Mouse (Mus musculus) kidney, postnatal 36 days (tissue): ENCODE measurements at regions not wholly inside any gene's neighbourhood (a gene's known extent, or its start where the extent isn't known, plus 50 kb on each side); places are given as distances from the start of the nearest gene placed in this dataset.

ENCODE experiments used
- DNase-seq, 2 experiments: peaks; one replicate each; pipeline ENCODE4 v3.0.0; 2021 to 2022; ENCODE audit warnings: mixed read lengths in 2 of 2

DNA sequence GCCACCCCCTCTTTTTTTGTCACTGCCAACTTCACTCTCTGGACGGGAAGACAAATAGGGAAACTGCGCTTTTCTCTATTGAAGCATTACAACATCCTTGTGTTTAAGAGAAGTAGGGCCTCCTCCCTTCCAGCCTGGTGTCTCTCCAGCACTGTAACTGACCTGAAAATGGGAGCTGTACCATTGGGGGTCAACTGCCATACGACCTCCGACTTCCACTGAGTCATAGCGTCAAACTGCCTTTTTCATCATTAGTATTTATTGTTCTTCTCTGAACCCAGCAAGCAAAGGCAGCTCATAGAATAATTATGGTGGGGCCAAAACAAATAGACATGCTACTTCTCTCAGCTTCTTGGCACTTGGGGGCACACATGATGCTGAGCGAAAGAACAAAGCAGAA, 301.2 kb upstream of the Jag1 start:
- peak; percentile 34 to 38 for DNase-seq

DNA sequence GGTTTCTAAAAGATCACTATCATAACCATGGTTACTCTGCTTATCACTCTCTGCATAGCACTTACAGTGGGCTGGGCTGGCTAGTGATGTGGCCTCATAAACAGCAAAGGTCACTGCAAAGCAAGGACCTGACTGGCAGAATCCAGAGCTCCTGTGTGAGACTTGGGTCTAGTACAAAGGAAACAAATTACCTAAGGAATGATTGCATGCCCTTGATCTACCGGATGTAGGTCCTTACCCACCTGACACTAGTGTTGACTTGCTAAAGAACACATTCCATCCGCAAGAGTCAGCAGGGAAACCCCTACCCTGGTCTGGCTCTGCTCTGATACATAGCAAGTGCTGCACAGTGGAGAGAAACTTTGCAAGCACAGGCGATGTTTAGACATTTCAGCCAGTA, 297.0 kb upstream of the Jag1 start:
- DNase-seq, result no peak

DNA sequence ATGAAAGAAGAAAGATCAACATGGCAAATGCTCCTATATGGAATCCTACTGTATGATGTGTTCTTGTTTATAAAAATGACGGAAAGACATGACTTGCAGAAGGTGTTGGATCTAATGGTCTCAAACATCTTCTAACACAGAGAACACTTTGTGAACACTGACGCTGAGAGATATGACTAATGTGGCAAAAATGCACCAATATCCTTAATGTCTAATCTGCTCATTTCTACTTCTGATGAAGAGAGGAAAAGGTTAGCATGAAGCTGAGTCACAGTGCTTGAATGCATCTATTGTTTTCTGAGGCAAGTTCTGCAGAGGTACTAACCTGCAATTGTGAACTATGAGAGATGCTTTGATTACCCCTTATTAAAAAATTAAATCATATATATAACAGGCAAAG, 293.2 kb upstream of the Jag1 start:
- DNase-seq, result no peak

DNA sequence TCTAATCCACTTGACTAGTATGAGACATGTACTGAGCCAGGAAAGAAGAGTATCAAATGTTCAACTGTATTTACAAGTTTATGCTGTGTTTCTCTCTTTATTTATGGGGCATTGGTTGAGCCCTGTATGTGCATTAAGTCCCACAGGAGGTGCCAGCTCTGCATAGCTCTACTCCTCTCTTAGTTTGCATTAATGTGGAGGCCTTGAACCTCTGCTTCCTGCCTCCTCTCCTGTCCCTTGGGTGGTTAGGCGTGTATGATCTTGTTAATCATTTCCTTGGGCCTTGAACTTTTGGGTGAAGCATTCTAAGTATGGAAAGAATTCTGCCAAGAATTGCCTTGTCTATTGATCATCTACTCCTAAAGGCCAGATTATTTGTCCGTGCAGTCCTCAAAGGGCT, 291.9 kb upstream of the Jag1 start:
- peak in 1 of 2 experiments; percentile 14 for DNase-seq

DNA sequence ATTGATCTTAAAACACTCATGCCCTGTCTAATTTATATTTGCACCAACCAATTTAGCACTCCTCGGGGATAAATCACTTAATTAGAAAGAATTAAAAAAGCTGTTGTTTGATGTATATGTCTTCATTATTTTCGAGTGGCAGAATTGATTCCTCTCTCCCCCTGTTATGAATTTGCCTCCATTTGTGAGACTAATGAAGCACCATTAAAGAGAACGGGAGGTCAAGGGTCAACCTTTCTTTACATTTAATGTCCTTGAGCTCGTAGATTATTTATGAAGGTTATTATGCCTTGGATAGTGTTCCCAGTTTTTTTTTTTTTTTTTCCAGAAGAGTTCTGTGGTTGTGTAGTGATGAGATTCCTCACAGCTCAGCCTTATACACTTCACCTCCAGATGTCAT, 277.0 kb upstream of the Jag1 start:
- no peak for DNase-seq

DNA sequence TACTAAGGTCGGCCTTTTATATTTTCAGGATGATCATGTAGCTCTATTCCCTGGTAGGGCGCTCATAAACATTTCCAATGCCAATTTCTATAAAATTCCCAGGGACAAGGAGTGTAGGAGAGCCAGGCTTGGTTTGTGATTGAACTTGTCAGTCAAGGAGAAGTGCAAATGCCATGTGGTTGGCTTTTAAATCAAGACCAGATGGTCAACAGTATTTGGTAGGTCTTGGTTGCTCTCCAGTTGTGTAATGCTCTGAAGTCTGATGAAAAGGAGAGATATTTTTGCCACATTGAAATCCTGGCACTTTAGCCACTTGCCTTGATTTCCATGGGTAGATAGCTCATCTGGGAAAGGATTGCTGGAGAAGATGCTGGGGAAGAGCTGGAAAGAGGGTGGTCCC, 263.4 kb upstream of the Jag1 start:
- no peak for DNase-seq

DNA sequence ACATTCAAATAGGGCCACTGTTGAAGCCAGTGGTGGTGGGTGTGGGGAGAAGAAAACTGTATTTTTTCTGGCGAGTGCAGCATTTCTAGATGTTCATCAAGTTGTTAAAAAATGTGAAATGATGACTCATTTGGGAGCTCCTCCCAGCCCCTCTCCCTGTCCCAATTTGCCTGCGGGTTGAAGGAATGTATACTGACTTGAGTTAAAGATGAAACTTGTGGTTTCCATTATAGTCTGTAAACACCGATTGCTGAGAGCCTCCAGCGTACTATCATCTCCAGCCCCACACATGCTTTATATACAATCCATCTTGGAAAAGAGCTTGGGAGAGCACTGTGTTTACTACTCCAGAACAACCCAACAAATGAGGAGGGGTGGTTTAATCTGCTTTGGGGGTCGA, 258.9 kb upstream of the Jag1 start:
- no peak for DNase-seq

DNA sequence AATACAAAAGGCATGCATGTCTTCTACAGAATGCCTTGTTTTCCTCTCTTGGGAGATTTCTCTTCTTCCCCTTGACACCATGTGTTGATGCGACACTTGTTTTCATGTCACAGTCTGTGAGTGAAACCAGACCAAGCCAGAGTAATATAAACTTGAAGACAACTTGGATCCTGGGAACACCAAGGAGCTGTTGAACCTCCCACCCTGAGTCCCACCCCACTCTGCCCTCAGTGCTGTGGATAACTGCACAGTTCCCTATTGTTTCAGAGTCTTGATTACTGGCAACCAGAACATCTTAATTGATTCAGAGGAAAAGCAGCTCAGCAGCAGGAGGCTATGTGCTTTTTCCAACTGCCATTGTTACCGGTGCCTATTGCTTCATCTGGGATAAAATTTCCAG, 254.6 kb upstream of the Jag1 start:
- no peak for DNase-seq

DNA sequence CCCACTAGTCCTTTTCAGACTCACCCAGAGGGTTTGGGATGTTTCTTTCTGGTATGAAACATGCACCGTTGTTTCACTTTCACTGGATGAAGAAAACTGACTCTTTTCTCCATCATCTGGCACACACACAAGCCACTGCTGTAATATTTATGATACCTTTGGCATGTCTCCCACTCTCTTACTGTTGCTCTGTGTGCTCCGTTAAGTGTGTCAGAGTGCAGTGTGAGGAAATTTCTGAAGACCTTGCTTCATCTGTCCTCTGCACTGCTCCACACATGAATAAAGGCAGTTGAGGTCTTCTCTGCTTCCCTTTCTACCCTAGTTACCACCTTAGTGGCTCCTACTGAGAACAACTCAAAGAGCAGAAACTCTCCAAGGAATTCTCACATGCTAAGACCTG, 246.6 kb upstream of the Jag1 start:
- no peak for DNase-seq

DNA sequence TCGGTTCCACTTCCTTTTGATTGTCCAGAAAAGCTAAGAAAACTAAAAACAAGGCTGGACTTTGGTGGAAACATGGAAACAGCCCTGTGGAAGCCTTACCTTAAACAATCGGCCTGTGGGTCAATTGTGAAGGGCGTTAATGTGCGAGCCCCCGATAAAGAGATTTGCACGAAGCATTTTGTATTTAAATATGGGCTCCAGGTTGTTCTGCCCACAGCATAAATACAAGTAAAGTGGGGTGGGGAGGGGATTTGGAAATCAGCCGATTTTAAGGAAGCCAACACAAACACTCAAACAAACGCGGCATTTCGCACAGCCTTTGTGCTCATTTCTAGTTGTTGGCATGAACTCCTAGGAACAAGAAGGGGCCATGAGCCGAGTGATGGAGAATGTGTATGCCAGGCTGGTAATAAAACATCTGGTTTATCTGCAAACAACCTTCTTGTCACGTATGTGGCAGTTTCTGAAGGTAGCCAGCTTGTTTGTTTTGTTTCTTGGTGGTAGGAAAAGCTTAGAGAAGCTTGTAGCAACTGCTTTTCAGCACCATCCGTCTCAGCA, 240.8 kb upstream of the Jag1 start:
- DNase-seq, result no peak

DNA sequence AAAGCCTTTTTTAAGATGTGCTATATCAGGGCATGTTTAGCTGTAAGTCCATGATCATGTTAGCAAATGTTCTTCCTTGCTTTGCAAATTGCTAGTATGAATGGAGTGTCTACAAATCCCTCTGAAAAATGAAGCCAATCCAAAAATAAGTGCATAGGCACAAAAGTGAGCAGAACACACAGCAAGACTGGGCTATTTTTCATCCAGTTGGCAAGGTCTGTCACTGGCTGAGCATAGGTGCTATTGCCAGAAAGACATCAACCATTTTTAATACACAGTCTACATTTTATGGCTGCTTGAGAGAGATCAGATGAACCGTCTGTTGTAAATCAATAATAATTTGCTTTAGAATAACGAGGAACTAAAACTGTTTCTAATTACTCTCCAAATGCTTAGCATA, 227.3 kb upstream of the Jag1 start:
- DNase-seq, result no peak

DNA sequence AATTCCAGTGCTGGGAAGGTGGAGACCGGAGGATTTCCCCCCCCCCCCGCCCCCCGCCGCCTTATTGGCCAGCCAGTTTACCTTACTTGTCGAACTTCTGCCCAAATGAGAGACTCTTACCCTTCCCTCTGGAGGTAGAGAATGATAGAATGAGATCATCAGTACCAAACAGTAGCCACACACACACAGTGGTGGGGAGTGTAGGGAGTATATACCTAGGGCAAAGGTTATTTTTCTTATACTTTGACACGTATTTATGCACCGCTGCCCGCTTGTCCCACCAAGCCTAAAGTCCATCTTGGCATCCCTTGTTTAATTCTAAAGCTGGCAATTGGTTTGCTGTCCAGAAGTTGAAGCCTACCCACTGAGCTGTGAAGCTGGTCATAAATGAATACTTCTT, 213.6 kb upstream of the Jag1 start:
- DNase-seq, result no peak

DNA sequence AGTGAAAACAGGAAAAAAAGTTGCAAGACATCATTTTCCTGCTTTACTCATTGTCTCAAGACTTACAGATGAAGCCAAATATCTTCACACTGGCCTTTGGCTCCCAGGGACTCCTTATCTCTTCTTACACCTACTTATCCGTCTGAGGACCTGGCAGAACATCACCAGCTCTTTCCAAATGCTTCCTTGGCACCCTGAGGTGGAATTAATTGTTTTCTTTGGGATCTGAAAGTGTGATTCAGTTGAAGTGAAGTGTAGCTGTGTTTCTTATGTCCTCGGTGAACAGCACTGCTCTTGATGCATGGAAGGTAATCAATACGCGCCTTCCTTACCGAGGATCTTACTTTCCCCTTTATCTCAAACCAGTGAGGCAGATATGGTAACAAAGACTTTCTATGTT, 207.0 kb upstream of the Jag1 start:
- DNase-seq, result no peak

DNA sequence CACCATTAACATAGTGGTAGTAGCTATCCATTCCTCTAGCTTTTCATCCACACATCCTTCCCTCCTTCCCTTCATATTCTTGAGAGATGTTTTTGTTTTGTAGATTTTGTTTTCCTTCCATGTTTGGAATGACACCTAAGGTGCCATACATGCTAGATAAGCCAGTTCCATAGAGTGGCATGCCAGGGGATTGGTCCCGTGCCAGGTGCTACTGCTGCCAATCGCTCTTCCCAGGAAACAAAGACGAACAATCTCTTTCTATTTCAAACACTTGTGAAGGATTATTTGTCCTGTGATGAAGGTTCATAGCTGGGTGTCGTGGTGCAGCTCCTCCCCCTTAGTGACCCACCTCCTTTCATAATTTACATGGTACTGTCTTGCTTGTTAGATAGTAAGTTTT, 194.1 kb upstream of the Jag1 start:
- no peak for DNase-seq

DNA sequence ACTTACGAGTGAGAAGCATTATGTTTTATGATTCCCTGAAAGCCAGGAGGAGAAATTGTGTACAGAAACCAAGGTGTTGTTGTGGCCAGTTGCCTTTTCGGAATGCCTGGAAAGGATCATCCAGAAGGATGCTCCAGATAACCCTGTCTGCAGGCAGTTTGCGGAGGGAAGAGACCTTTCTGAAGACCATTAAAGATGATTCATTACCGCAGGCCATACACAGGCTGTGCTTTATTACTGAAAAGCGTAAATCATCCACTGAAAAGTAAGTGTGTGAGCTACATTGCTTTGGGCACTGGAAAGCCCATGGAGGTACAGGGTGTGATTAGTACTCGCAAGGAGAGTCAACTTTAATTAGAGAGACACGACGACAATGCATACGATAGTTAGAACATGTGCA, 191.7 kb upstream of the Jag1 start:
- DNase-seq, result no peak

DNA sequence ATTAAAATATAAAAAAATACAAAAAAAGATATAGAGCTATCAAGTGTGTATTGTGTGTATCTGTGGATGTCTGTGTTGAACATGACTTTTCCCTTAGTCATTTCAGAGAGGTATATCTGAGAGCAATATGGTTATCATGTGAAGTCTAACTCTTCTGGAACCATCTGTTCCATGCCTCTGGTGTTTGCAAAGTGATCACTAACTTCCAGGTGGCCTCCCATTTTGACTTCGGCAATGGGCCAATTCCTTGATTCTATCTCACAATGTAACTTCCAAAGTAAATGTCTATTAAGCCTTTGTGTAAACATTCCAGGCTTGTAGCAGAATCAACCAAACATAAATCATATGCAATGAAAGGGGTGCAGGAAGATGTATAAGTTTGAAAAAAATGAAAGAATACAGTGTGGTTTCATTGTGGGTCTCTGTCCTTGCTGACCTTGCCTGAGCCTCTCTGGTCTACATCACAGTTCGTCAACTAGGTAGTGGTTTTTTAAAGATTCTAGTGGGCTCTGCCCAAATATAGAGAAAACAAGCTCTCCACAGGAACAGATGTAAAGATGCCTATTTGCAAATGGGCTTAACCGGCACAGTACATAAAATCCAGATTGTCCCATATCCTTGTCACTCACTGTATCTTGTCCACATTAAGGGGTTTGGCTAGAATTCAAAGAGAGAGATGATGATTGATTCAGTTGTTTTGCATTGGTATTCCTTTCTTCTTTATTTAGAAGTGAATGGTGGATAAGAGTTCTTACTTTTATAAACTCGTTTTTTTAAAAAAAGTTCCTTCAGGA, 185.2 kb upstream of the Jag1 start:
- no peak for DNase-seq

DNA sequence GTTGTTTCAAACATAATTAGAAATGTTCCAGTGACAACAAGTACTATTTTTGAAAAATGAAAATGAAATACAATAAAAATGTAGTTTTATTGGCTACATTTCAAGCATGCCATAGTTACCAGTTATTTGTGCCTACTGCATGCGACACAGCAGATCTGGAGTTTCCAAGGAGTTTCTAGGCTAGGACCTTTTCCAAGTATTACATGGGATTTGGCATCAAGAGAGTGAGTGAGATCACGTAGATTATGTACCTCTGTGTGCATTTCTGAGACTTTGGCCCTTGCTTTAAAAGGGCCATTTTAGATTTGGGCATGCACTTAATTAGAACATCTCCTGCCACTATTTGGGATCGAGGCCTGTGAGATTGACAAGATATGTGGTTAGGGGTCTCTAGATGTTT, 172.8 kb upstream of the Jag1 start:
- no peak for DNase-seq

DNA sequence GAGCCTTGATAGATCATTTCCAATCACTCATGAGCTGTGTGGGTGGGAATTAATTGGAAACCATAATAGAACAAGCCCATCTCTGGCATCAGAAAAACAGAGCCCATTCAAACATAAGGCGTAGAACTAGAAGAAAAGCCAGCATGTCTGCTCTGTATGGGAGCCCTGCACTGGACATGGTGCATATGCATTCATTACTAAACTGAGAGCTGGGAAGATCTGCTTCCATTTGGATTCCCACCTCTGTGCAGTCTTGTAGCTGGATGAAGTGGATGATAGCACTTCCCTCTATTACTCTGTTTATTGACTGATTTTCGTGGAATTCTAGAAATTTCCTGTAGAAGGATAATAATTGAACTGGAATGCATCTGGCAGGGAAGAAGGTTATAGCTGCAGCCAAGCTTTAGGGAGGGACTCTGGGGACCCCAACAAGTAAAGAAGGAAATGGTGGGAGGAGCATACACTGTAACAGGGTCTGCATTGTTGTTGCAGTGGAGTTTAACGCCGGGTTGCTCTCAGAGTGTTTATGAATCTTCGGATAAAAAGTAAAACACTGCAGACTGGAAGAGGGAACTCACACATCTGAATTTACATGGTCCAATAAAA, 155.2 kb upstream of the Jag1 start:
- no peak for DNase-seq

DNA sequence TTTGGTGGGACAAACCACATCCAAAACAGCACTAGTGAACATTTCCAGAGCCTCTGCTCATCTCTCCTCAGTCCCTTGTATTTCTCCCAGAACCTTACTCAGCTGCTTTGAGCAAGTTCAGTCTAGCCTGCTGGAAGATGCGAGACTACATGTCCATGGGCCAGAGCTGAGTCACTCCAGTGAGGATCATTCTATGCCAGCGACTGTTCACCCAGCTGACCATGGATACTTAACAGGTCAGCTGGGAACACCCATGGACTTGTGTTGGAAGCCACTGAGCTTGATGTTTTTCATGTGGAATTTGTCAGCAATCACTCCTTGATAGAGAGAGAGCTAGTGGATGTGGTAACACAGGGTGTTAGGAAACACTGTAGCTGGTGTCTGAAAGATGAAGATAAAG, 146.5 kb upstream of the Jag1 start:
- DNase-seq, result no peak

DNA sequence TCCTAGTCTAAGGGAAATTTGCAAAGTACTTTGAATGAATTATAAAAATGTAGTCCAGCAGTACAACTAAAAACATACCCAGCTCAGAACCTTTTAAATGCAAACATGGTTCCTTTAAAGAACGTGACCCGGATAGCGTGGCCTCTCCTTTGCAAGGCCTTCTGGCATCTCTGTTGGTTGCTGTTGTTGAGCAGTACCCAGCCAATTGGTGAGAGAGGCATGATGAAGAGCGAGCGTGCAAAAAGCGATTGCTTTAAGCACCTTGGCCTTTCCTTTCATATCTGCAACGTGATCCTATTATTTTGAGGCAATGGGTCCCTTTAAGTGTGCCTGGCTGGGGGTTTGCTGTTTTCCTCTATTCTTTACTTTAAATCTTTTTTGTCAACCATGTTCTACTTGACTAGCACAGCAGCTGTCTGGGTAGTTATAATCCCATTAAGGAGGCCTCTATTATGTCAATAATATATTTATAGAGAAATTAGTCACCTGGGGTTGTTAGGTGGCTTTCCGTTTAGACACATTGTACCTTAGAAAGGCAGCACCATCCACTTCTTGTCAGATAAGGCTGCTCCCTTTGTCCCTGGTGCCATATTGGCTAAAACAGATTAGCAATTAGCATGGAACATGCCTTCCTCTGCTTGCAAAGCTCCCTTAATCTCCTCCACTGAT, 141.5 kb upstream of the Jag1 start:
- DNase-seq, result no peak

DNA sequence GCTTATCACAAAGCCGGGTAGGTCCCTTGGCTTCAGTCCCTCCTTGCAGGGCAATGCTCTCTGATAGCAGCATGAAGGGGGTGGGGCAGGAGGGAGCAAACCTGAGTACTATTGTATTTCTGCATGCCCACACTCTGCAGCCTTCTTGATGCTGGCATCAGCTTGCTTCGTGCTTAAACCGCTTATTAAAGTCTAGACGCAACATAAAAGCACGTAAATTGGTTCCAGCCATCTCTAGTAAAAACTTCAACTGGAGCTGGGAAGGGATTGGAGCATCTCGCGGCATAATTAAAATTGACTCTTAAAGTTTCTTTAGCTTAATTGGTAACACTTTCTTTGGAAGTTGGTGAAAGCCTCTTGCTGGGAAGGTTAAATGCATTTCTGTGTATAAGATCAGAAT, 131.5 kb upstream of the Jag1 start:
- DNase-seq, result no peak

DNA sequence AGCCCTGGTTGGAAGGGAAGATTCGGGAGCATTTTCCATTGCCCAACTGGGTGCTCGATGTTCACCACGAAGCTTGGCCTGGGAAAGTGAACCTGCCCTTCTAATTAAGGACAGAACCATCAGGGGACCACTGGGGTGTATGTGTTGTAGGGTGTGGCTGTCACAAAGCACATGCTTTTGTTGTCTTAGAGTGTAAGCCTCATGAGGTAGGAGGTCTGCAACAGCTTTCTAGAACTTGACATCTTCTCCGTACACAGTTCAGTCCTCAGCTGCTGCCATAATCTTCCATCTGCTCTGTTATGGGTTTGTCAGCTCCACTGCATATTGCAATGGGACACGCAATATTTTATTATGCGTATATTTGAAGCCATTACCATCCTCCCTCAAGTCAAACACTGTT, 127.9 kb upstream of the Jag1 start:
- no peak for DNase-seq

DNA sequence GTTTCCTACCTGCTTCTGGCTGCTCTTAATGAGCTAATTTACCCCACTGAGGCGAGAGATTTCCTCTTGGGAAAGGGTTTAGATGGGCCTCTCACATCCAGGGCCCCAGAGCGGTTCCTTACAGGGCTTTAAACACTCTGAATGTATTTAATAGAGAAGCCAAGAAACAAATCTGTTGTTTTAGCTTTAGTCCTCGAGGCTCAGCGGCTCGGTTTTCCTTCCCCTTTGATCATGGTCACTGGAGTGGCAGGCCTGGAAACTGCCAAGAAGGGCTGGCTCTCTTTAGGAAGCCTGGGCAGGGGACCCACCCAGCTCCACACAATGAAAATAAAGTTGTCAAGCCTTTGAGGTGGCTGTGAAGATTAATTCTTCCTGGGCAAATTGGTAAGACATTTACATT, 127.5 kb upstream of the Jag1 start:
- DNase-seq, result peak in 1 of 2 experiments; percentile 8

DNA sequence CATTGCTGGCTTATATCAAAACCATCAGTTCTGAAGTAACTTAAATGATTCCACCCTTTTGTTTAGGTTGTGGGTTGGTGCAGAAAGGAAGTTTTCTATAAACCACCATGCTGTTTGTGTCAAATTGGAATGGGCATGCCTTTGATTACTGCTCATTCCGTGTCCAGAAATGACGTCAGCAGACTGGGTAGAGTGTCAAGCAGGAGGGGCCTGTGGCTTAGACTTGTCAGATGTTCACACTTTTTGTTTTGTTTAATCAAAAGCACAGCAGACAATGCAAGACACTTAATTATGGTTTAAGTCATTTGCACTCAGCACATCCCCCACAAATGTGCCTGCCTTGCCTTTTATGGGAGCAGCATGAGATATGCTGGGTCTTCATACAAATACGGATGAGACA, 120.5 kb upstream of the Jag1 start:
- DNase-seq, result no peak
